Mouse (Mus musculus): ENCODE results near the gene Smyd1. TPM values are rescaled to one million over a fixed set of nuclear protein-coding genes. Genes with fewer than 3 reads are reported as not detected.

Gene Smyd1
- polyA plus RNA-seq, 1 experiment from 2014 or later: 0.61 TPM

- Histone ChIP-seq H3K36me3 (no peaks in the 10 kb centered on the region), H3K9ac (no peak overlapping the region), H3K4me2 (replicated peaks) (no peak overlapping the region), H3K27me3 (no peaks in the 10 kb centered on the region), H3K4me3 (no peak overlapping the region), H3K27ac (no peak overlapping the region), H3K9me3 (replicated peaks) (no peaks in the 10 kb centered on the region), H3K4me1 (no peaks in the 10 kb centered on the region)
- ATAC-seq (ENCODE audit: low FRiP score): no peak
- 83% methylated on average over 7 of the region's 7 CpGs for WGBS
Measured at GRCm38 (mm10) chr6:71184941-71185604, 137.0 kb downstream of the Smyd1 start.

- Histone ChIP-seq H3K4me2 (replicated peaks) (no peak overlapping the region), H3K4me1 (no peaks in the 10 kb centered on the region), H3K27ac (no peak overlapping the region), H3K4me3 (no peak overlapping the region), H3K36me3 (no peaks in the 10 kb centered on the region), H3K9ac (no peak overlapping the region), H3K27me3 (no peaks in the 10 kb centered on the region), H3K9me3 (replicated peaks) (no peaks in the 10 kb centered on the region)
- no peak for ATAC-seq (ENCODE audit: low FRiP score)
- 85% methylated on average over 1 of the region's 1 CpGs for WGBS
Measured at GRCm38 (mm10) chr6:71180596-71180995, 141.4 kb downstream of the Smyd1 start.

GRCm38 (mm10) chr6:71172812-71173580 is 149.0 kb downstream of the Smyd1 start:
- Histone ChIP-seq H3K36me3 (no peaks in the 10 kb centered on the region), H3K4me2 (replicated peaks) (no peak overlapping the region), H3K9me3 (replicated peaks) (no peaks in the 10 kb centered on the region), H3K27ac (no peak overlapping the region), H3K4me1 (no peaks in the 10 kb centered on the region), H3K9ac (no peak overlapping the region), H3K27me3 (no peaks in the 10 kb centered on the region), H3K4me3 (no peak overlapping the region)
- 88% methylated on average over 10 of the region's 10 CpGs for WGBS
- no peak for ATAC-seq (ENCODE audit: low FRiP score)

- ATAC-seq (ENCODE audit: low FRiP score): no peak
Measured at GRCm38 (mm10) chr6:71166551-71167169, 155.4 kb downstream of the Smyd1 start.

GRCm38 (mm10) chr6:71164394-71164793 is 157.6 kb downstream of the Smyd1 start:
- no peak overlapping the region for H3K27ac ChIP-seq
- no peaks in the 10 kb centered on the region for H3K9me3 ChIP-seq (replicated peaks)
- WGBS: 33% methylated on average over 6 of the region's 6 CpGs
- H3K36me3 ChIP-seq: no peaks in the 10 kb centered on the region
- H3K4me2 ChIP-seq (replicated peaks): no peak overlapping the region
- H3K4me1 ChIP-seq: no peaks in the 10 kb centered on the region
- no peaks in the 10 kb centered on the region for H3K27me3 ChIP-seq
- no peak for ATAC-seq (ENCODE audit: low FRiP score)
- H3K9ac ChIP-seq: no peak overlapping the region
- no peak overlapping the region for H3K4me3 ChIP-seq

More at GRCm38 (mm10) chr6:71166551-71167169, 155.4 kb downstream of the Smyd1 start:
- Histone ChIP-seq H3K36me3 (no peaks in the 10 kb centered on the region), H3K4me1 (no peaks in the 10 kb centered on the region), H3K27ac (no peak overlapping the region), H3K4me2 (replicated peaks) (no peak overlapping the region), H3K9ac (no peak overlapping the region), H3K27me3 (no peaks in the 10 kb centered on the region), H3K4me3 (no peak overlapping the region), H3K9me3 (replicated peaks) (no peaks in the 10 kb centered on the region)
- WGBS: 56% methylated on average over 6 of the region's 6 CpGs

Small RNA genes lying within 50 kb of the gene (microRNA-seq; reads per million reads assigned to microRNA genes)
- 29.8 reads per million, percentile 31 among the genes with 10 or more reads in this experiment for gene Mir8112

Other genes with a start within 250 kb of the Smyd1 start
- gene Thnsl2, start 177.8 kb downstream of the Smyd1 start, polyA plus RNA-seq (2016; fragmentation: Nextera tagmentation; extraction: Ambion mirVana): 5.3 and 5.4 TPM in 2 replicates
- gene Fabp1, start 122.4 kb downstream of the Smyd1 start, polyA plus RNA-seq (2016; fragmentation: Nextera tagmentation; extraction: Ambion mirVana): not detected in 2 replicates
- 30.3 and 31.6 TPM in 2 replicates for gene Krcc1, start 50.6 kb downstream of the Smyd1 start, polyA plus RNA-seq (2016; fragmentation: Nextera tagmentation; extraction: Ambion mirVana)
- not detected in 2 replicates for gene Cd8b1, start 555 bp upstream of the Smyd1 start, polyA plus RNA-seq (2016; fragmentation: Nextera tagmentation; extraction: Ambion mirVana)
- gene Cd8a, start 51.2 kb upstream of the Smyd1 start, polyA plus RNA-seq (2016; fragmentation: Nextera tagmentation; extraction: Ambion mirVana): not detected in 2 replicates
- gene Rmnd5a, start 118.4 kb upstream of the Smyd1 start, polyA plus RNA-seq (2016; fragmentation: Nextera tagmentation; extraction: Ambion mirVana): 15.5 and 18.4 TPM in 2 replicates
- gene Rnf103, start 171.7 kb upstream of the Smyd1 start, polyA plus RNA-seq (2016; fragmentation: Nextera tagmentation; extraction: Ambion mirVana): 27.9 and 29.0 TPM in 2 replicates
- 49.3 and 53.4 TPM in 2 replicates for gene Chmp3, start 221.6 kb upstream of the Smyd1 start, polyA plus RNA-seq (2016; fragmentation: Nextera tagmentation; extraction: Ambion mirVana)